Mouse (Mus musculus) kidney, postnatal 0 days (tissue): ENCODE data around the gene Raly. TPM values are rescaled to one million over a fixed set of nuclear protein-coding genes. Genes with fewer than 3 reads are reported as not detected.

Experiments
- ATAC-seq: fragments of 200-750 bp; cut with Nextera tagmentation; replicated peaks from 2 replicates; pipeline ENCODE4 v1.8.0; 2017; ENCODE audit warnings: low read depth, moderate number of reproducible peaks, moderate TSS enrichment, moderate library complexity; ENCODE audit not compliant: low FRiP score
- DNase-seq: peaks from one replicate; pipeline ENCODE4 v3.0.0-alpha.2; 2016; ENCODE audit warnings: low spot score
- H3K27ac ChIP-seq: fragments of 300-500 bp; sonication (generic); 2 replicates; pipeline ENCODE4 v1.5.1; 2014; ENCODE audit warnings: mild to moderate bottlenecking
- H3K27me3 ChIP-seq: fragments of 300-500 bp; sonication (generic); 2 replicates; pipeline ENCODE4 v1.6.1; 2014; ENCODE audit warnings: low read length, mixed read lengths; ENCODE audit not compliant: insufficient read depth
- H3K36me3 ChIP-seq: fragments of 300-500 bp; sonication (generic); 2 replicates; pipeline ENCODE4 v1.6.1; 2014; ENCODE audit warnings: low read length, mixed read lengths; ENCODE audit not compliant: insufficient read depth
- H3K4me1 ChIP-seq: fragments of 300-500 bp; sonication (generic); replicated peaks from 2 replicates; pipeline ENCODE4 v1.6.1; 2014; ENCODE audit warnings: antibody characterized with exemption, low read length, mixed read lengths; ENCODE audit not compliant: insufficient read depth
- H3K4me2 ChIP-seq: fragments of 300-500 bp; sonication (generic); 2 replicates; pipeline ENCODE4 v1.6.1; 2014; ENCODE audit warnings: mild to moderate bottlenecking, low read length, moderate library complexity, mixed read lengths
- H3K4me3 ChIP-seq: fragments of 300-500 bp; sonication (generic); replicated peaks from 2 replicates; pipeline ENCODE4 v1.5.1; 2014; ENCODE audit warnings: low read depth, low read length
- H3K9ac ChIP-seq: fragments of 300-500 bp; sonication (generic); 2 replicates; pipeline ENCODE4 v1.6.1; 2014; ENCODE audit warnings: low read depth, low read length
- H3K9me3 ChIP-seq: fragments of 300-500 bp; sonication (generic); replicated peaks from 2 replicates; pipeline ENCODE4 v1.6.1; 2016; ENCODE audit warnings: low read length, inconsistent platforms, mixed read lengths
- CTCF ChIP-seq: IDR thresholded peaks from 2 replicates; pipeline ENCODE4 v1.5.1; 2016; ENCODE audit warnings: antibody characterized with exemption, low read depth, mild to moderate bottlenecking, moderate library complexity
- WGBS: fragments of 180-500 bp; shearing (Covaris S2); extraction: QIAGEN DNeasy Blood & Tissue Kit; methylation state at CpG from one replicate; pipeline ENCODE4 v1.1.7; 2014; 5-methylcytosine and 5-hydroxymethylcytosine counted together
- polyA plus RNA-seq: library from polyadenylated mRNA; unstranded; fragments of >200 nt; fragmentation: Nextera tagmentation; extraction: Ambion mirVana; gene quantifications from 2 replicates; pipeline ENCODE4 v1.2.1, GENCODE M21; 2015

Raly gene
- polyA plus RNA-seq, 1 experiment from 2014 or later, result 31.6 TPM

DNA sequence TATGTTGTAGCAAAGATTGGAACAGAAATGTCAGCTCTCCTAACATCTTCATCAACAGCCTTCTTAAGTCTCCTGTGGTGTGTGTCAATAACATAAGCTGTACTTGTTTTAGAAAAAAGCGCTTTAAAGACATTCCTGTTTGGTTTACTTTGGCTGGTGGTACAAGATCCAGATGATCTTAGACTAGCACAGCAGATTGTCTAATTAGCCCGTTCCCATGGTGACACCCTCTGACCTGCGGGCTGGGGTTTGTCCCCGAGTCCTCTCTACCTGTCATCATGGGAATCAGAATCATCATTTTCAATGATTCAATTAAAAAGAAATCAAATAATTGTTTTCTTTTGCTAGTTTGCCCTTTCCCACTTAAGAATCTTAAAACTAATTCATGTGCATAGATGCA is 36.6 kb downstream of the Raly start:
- H3K4me1 ChIP-seq, result no peaks in the 10 kb centered on the region
- no peak for DNase-seq
- no peak overlapping the region for H3K27ac ChIP-seq
- no peaks in the 10 kb centered on the region for H3K27me3 ChIP-seq
- H3K9ac ChIP-seq, result no peak overlapping the region
- no peak for TF ChIP-seq CTCF
- H3K36me3 ChIP-seq, result no peaks in the 10 kb centered on the region
- ATAC-seq, result no peak
- 75% methylated on average over 4 of the region's 4 CpGs for WGBS
- H3K4me3 ChIP-seq, result no peak overlapping the region
- no peaks in the 10 kb centered on the region for H3K9me3 ChIP-seq
- no peak overlapping the region for H3K4me2 ChIP-seq

DNA sequence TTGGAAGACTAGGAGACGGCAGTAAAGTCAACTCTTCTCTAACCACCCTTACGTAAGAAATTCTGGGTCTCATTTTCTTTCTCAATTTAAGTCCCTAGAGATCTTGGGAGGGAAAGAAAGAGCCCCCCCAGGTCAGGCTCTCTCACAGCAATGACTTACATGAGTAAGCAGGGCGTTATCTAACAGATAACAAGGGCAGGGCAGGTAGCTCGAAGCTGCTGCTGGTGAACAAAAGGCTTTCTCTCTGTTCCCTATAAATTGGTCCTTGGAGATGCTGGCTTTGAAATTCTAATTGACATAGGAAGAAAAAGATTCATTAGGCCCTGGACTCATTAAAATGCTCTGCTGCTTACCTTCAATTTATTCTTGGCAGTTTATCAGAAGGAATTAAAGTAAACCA is 41.6 kb downstream of the Raly start:
- no peak for TF ChIP-seq CTCF
- Histone ChIP-seq H3K4me1 (no peaks in the 10 kb centered on the region), H3K27me3 (no peaks in the 10 kb centered on the region), H3K9me3 (no peaks in the 10 kb centered on the region), H3K4me3 (no peak overlapping the region), H3K36me3 (no peaks in the 10 kb centered on the region), H3K9ac (no peak overlapping the region), H3K27ac (no peak overlapping the region), H3K4me2 (no peak overlapping the region)
- DNase-seq (no peak), ATAC-seq (no peak)
- 77% methylated on average over 4 of the region's 4 CpGs for WGBS

DNA sequence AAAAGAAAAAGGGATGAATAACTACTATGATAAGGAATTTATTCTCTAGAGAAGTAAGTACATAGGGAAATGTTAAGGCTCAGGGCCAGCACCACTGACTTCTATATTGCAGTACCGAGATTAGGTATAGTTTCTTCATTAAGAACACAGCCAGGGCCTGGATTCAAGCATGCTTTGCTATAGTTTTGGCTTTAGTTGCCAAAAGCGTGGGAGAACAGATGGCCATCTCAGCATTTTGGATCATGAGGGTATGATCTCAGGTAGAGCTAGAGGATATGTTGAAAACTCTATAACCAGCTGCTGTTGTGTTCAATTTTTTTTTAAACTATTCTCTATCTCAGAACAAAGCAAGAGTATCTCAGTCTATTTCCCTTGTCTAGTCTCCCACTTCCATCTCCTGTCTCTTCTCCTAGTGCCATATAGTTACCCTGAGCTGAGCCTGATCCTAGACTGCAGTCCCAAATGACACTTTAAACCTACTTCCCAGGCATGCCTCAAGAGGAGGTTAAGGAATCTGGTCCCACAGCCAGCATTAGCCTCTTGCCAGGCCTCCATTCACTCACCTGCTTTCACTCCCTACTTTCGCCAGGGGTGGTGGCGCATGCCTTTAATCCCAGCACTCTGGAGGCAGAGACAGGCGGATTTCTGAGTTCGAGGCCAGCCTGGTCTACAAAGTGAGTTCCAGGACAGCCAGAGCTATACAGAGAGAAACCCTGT is 43.4 kb downstream of the Raly start:
- Histone ChIP-seq H3K9me3 (no peaks in the 10 kb centered on the region), H3K4me2 (no peak overlapping the region), H3K4me3 (no peak overlapping the region), H3K36me3 (no peaks in the 10 kb centered on the region), H3K27ac (no peak overlapping the region), H3K9ac (no peak overlapping the region), H3K27me3 (no peaks in the 10 kb centered on the region), H3K4me1 (no peaks in the 10 kb centered on the region)
- ATAC-seq (no peak), DNase-seq (no peak)
- 96% methylated on average over 6 of the region's 6 CpGs for WGBS
- no peak for TF ChIP-seq CTCF

DNA sequence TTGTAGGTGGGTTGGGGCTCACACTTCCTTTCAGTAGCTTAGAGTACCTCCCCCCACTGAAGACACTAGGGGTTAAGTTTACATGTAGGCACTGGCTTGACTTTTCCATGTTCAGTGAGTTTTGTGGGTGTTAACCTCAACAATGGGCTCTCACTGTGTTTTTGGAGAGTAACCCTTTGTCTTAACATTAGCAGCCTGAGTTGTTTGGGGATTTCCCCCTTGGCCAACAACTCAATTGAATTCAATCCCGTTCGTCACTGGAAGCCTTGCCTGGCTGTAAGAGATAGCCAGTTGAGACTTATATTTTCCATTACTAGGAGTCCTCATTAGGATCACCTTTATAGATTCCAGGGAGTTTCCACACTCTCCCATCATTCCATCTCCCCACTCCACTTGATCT is 45.6 kb downstream of the Raly start:
- H3K9ac ChIP-seq, result no peak overlapping the region
- WGBS, result 96% methylated on average over 2 of the region's 2 CpGs
- DNase-seq (no peak), ATAC-seq (no peak)
- no peaks in the 10 kb centered on the region for H3K27me3 ChIP-seq
- H3K4me2 ChIP-seq, result no peak overlapping the region
- no peaks in the 10 kb centered on the region for H3K4me1 ChIP-seq
- no peak overlapping the region for H3K27ac ChIP-seq
- H3K4me3 ChIP-seq, result no peak overlapping the region
- no peak for TF ChIP-seq CTCF
- H3K9me3 ChIP-seq, result no peaks in the 10 kb centered on the region
- H3K36me3 ChIP-seq, result no peaks in the 10 kb centered on the region

DNA sequence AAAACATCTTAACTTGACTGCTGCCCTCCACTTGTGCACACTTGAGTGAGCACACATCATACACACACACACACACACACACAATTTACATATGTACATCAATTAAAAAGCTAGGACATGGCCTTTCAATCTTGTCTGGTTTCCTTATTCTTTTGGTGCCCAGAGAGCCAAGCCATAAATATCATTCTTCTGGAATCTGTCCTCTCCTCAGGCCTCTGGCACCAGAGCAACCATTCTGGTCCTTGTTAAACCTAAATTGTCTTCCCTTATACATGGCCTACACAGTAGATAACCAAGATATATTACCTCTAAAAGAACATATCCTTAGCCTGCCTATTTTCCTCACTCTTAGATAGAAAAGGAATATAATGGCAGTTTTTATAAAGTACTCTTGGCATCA is 57.2 kb downstream of the Raly start:
- TF ChIP-seq CTCF, result no peak
- H3K27ac ChIP-seq, result no peak overlapping the region
- no peak overlapping the region for H3K9ac ChIP-seq
- no peaks in the 10 kb centered on the region for H3K4me1 ChIP-seq
- DNase-seq (no peak), ATAC-seq (no peak)
- H3K4me2 ChIP-seq, result no peak overlapping the region
- no peaks in the 10 kb centered on the region for H3K27me3 ChIP-seq
- peaks cover 5% of the 10 kb centered on the region; the same call in 1 of the 2 replicates for H3K36me3 ChIP-seq
- H3K9me3 ChIP-seq, result no peaks in the 10 kb centered on the region
- no peak overlapping the region for H3K4me3 ChIP-seq

DNA sequence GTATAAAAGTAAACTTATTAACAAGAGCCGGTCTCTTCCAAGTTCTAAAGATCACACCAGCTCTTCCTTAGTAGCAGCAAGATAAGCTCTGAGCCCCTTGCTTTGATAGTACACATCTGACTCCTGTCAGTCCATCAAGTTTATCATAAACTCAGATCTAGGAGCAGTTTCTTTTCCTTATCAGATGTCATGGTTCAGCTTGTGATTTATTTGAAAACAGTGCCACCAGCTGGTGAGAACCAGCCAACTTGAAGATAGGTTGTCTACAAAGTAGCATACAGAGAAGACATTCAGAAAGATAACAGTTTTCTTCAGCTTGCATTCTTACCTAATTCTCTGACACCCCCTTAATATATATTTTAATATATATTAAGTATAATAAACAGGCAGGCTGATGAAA is 64.5 kb downstream of the Raly start:
- ATAC-seq, result no peak
- no peaks in the 10 kb centered on the region for H3K27me3 ChIP-seq
- 91% methylated on average over 1 of the region's 1 CpGs for WGBS
- H3K9me3 ChIP-seq, result no peaks in the 10 kb centered on the region
- H3K4me1 ChIP-seq, result no peaks in the 10 kb centered on the region
- peak; percentile 78 for DNase-seq
- TF ChIP-seq CTCF, result peak; percentile 73
- H3K4me3 ChIP-seq, result no peak overlapping the region
- no peak overlapping the region for H3K9ac ChIP-seq
- no peak overlapping the region for H3K27ac ChIP-seq
- no peak overlapping the region for H3K4me2 ChIP-seq
- peaks cover 13% of the 10 kb centered on the region; the same call in 1 of the 2 replicates for H3K36me3 ChIP-seq

DNA sequence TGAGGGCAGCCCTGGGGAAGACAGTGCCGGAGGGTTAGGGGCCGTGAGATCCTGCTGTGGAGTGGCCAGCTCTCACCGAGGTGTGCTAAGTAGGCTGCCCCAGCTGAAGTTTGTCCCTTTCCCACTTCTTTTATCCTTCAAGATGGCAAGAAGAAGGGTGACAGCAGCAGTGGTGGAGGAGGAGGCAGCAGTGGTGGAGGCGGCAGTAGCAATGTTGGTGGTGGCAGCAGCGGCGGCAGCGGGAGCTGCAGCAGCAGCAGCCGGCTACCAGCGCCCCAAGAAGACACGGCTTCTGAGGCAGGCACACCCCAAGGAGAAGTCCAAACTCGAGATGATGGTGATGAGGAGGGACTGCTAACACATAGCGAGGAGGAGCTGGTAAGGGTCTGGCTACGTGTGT is 72.8 kb downstream of the Raly start:
- H3K27ac ChIP-seq, result no peak overlapping the region
- TF ChIP-seq CTCF, result no peak
- peaks cover 46% of the 10 kb centered on the region for H3K36me3 ChIP-seq
- H3K9me3 ChIP-seq, result no peaks in the 10 kb centered on the region
- no peak overlapping the region for H3K4me2 ChIP-seq
- no peak overlapping the region for H3K4me3 ChIP-seq
- no peaks in the 10 kb centered on the region for H3K27me3 ChIP-seq
- no peak for ATAC-seq
- 93% methylated on average over 13 of the region's 13 CpGs for WGBS
- H3K9ac ChIP-seq, result no peak overlapping the region
- no peaks in the 10 kb centered on the region for H3K4me1 ChIP-seq
- no peak for DNase-seq
